Mouse (Mus musculus): ENCODE data around the gene Prkce.
A peak's percentile ranks its signal among the peaks of the same experiment; 100 is the strongest.

The Prkce gene

GRCm38 (mm10) chr17:86589681-86590080 lies 422.1 kb downstream of the Prkce start:
- DNase-seq = peak; percentile 92

DNA sequence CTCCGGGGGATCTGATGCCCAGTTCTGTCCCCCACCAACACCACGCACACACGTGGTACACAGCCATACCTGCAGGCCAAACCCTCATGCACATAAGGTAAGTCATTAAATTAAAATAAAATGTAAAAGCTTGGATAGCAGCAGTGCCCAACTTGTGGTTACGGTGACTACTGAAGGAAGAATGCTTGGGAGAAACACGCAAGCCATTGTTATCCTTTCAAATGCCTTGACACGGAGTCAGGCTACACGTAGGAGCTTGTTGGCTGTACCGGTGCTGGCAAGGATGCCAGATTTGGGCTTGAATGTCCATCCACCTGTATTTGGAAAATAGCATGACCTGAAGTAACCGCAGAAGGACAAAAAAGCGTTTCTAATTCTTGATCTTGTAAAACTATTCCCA lies 423.7 kb downstream of the Prkce start:
- peak; percentile 75 for DNase-seq

- DNase-seq = peak; percentile 95
Observed at GRCm38 (mm10) chr17:86592991-86593586, 425.5 kb downstream of the Prkce start.

DNA sequence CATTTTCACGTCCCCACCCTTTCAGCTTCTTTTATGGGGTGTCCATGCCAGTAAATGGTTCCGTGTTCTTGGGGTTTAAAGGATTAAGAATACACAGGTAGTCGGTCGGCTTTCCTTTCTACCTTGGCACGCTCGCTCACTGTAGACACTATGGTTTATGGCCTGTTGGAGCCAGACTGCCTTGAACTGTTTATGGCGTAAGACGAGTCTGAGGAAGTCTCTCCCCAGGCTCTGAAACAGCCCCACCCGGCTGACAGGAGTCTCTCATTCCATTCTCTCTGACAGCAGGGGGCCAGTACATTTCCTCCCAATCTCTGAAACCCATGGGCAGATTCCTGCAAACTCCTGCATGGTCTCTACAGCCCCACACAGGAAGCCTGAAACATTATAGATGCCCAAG lies 427.9 kb downstream of the Prkce start:
- peak; percentile 90 for DNase-seq

DNA sequence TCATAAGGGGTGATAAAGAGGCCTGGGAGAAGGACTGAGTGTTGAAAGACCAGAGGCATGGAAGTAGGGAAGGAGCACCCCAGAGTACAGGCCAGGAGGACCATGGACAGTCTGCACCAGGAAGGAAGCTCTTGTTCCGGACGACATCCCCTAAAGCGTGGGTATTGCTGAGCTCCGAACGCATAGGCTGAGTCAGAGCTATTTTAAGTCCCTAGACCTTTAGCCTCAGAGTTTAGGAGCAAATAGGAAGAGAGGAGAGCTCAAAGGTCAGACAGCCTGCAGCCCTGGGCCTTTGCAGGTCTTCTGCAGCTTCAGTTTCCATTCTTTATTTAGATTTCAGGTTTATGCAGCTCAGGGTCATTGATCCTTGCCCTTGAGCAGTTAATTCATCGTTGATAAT lies 433.5 kb downstream of the Prkce start:
- peak; percentile 89 for DNase-seq

DNA sequence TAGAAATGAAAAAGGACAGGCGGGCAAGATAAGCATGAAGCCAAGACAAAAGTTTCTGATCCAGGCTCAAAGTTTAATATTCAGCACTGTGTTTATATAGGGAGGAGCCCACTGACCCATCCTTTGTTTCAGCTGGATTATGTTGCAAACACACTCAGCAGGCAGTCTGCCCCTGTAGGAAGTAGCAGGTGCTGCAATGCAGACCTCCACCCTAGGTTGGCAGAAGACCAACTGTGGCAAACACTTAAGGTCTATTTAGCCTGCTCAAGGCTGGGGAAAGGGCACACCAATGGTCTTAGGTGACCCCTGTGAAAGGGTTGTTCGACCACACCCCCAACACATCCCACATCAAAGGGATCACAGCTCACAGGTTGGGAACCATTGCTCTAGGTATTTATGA lies 434.3 kb downstream of the Prkce start:
- peak; percentile 88 for DNase-seq

- peak; percentile 83 for DNase-seq
Observed at GRCm38 (mm10) chr17:86603848-86604444, 436.4 kb downstream of the Prkce start.

DNA sequence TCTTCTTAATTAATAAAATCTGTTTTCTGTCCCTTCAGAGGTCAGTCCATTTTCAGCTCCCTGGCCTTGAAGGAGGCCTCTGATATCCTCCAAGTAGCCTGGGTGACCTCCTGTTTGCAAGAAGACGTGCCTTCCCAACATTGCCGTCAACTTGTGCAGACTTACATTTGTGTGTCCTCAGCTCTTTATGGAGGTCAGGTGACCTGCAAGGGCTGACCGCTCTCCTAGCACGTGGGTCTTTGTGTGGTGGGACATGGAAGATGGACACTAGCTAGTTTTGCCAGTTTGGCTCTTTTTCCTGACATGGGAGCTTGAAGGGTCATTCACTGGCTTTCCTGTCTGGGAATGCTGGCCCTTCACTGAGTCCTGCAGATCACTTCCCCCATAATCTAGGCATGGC lies 440.4 kb downstream of the Prkce start:
- DNase-seq = peak; percentile 93

GRCm38 (mm10) chr17:86610271-86610969 lies 442.8 kb downstream of the Prkce start:
- DNase-seq = no peak

DNA sequence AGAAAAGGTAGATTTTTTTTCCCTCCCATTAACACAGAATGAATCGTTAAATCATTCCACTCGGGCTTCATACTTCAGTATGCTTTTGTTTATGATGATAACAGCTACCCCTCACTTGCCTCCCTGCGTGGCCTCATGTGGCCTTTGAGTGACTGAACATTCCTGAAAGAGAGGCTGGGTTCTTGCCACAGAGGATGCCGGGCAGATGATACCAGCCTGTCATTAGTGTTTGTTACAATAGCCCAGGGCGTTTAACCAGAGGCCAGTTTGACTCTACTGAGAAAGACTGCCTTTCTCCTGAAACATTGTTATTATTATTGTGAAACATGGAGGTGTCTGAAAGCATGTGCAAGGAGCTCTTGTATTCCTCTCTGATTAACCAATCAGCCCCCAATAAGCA lies 444.2 kb downstream of the Prkce start:
- peak; percentile 92 for DNase-seq

GRCm38 (mm10) chr17:86615592-86616291 lies 448.2 kb downstream of the Prkce start:
- no peak for DNase-seq

DNA sequence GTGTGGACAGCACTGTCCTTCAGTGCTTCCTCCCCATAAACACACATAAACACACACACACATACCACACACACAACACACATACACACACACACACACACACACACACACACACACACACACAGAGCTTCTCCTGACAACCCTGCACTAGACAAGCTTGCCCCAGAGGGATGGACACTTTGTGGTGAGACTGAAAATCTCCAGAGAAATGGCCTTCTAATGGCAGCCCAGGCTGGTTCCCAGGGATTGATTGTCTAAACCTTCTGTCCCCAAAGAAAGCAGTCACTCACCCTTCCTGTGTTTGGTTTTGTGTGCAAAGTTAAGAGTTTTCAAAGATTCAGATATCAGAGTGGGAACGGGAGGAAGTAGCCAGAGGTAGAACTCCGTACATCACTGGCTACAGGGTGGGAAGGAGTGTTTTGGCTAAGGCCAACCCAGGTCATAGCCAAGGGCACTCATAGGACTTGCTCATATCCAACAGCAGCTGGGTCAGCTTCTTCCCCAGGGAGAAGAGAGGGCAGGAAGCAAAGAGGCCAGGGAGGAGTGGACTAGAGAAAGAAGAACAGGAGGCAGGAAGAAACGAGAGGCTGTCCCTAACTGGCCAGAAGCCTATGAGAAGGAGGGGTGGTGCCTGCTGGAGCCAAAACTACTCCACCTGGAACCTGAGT lies 450.1 kb downstream of the Prkce start:
- peak; percentile 98 for DNase-seq

GRCm38 (mm10) chr17:86618431-86618861 lies 450.9 kb downstream of the Prkce start:
- peak; percentile 98 for DNase-seq

GRCm38 (mm10) chr17:86622862-86623261 lies 455.3 kb downstream of the Prkce start:
- no peak for DNase-seq

- no peak for DNase-seq
Observed at GRCm38 (mm10) chr17:86626523-86626922, 458.9 kb downstream of the Prkce start.

DNA sequence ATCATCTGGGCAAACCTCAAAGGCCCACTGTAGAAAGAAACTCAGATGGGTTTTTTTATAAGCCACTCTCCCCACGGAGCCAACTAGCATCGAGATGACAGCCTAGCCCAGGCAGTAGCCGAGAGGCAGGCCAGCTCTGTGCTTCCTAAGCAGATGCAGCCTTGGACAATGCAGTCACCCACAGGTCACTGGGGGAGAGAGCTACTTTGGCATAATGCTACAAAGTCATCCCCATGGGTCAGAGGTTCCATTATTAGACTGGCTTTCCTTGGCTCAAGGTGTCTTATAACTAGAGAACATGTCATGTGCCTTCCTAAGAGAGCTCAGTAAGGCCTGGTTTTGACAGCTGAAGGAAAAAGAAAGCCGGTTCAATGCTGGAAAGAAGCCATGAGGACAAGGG lies 465.5 kb downstream of the Prkce start:
- DNase-seq = peak; percentile 95

- no peak for DNase-seq
Observed at GRCm38 (mm10) chr17:86637311-86637710, 469.7 kb downstream of the Prkce start.

- no peak for DNase-seq
Observed at GRCm38 (mm10) chr17:86639279-86639678, 471.7 kb downstream of the Prkce start.

DNA sequence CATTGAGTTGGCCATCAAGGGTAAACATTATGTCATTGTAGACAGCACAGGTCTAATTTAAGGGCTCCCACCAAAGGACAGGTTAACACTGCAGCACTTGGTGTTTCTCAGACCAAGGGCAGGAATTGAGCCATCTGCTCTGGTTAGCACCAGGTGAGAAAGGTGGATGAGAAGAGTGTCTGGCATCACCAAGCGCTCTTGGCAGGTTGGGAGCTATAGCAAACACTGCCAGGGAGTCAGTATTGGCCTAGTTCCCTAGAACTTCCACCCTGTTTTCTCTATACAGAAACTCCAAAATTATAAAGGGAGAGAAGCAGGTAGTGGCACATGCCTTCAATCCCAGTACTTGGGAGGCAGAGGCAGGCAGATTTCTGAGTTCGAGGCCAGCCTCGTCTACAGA lies 479.6 kb downstream of the Prkce start:
- DNase-seq = no peak

- peak; percentile 87 for DNase-seq
Observed at GRCm38 (mm10) chr17:86648856-86649435, 481.4 kb downstream of the Prkce start.

- DNase-seq = peak; percentile 78
Observed at GRCm38 (mm10) chr17:86650241-86650640, 482.7 kb downstream of the Prkce start.

DNA sequence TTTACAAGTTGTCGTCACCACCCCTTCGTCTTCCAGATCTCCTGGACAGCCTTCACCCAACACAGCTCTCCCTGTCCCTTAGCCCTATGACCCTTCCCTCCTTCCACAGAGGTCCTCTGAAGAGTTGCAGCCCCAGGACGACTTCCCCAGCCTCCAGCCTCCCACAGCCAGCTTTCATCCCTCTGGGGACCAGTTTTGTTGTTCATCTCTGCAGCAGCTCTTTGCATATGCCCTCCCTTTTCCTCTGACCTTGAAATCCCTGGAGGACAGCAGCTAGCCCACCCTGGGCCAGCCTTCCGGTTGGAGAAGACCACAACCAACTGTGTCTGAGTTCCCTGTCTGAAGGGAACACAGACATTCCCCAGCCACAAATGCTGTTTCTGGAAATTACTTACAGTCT lies 483.5 kb downstream of the Prkce start:
- DNase-seq = peak; percentile 92

GRCm38 (mm10) chr17:86652751-86653150 lies 485.2 kb downstream of the Prkce start:
- peak; percentile 82 for DNase-seq

All from heart, adult 11 months (tissue).